Comparison of ENCODE assay signal across 22 mouse cellular contexts in genomic region chr17:32061219-32061618, GRCm38 (mm10). TPM values are rescaled to one million over a fixed set of nuclear protein-coding genes. Genes with fewer than 3 reads are reported as not detected.
"Had no signal": no experiment of that assay in that cellular context is flagged by ENCODE, and none has a peak within 500 bp of the region (broad histone marks: within the 10 kb centered on the region; RNA-seq: fewer than 3 reads in every experiment).

No protein-coding gene starts in this region.

- DNase-seq: kidney, adult 11 months; kidney, adult 8-10 months; kidney, postnatal 25 days; layer of hippocampus, postnatal 36 days; liver, embryonic 13.5 days; lung, adult 2 months; lung, postnatal 14 days; lung, postnatal 4 days; retina, postnatal 1 day; right cerebral cortex, postnatal 25 days; spleen, adult 18-20 months; thymus, postnatal 25 days had no signal

- H3K27ac ChIP-seq: layer of hippocampus, adult 2 months; left cerebral cortex, adult 2 months; liver, embryonic 13.5 days; midbrain, embryonic 12.5 days; midbrain, embryonic 15.5 days; neural tube, embryonic 13.5 days had no signal

- H3K9me3 ChIP-seq: liver, embryonic 13.5 days; midbrain, embryonic 12.5 days; midbrain, embryonic 15.5 days; neural tube, embryonic 13.5 days had no signal

- H3K4me1 ChIP-seq: liver, embryonic 13.5 days; midbrain, embryonic 12.5 days; midbrain, embryonic 15.5 days; neural tube, embryonic 13.5 days had no signal

- H3K9ac ChIP-seq: liver, embryonic 13.5 days; midbrain, embryonic 12.5 days; midbrain, embryonic 15.5 days; neural tube, embryonic 13.5 days had no signal

- H3K4me2 ChIP-seq: liver, embryonic 13.5 days; midbrain, embryonic 12.5 days; midbrain, embryonic 15.5 days; neural tube, embryonic 13.5 days had no signal

- H3K27me3 ChIP-seq: liver, embryonic 13.5 days; midbrain, embryonic 12.5 days; midbrain, embryonic 15.5 days; neural tube, embryonic 13.5 days had no signal

- H3K4me3 ChIP-seq: layer of hippocampus, adult 2 months; left cerebral cortex, adult 2 months; liver, embryonic 13.5 days; midbrain, embryonic 12.5 days; midbrain, embryonic 15.5 days; myocyte; neural tube, embryonic 13.5 days had no signal

RNA-seq across cellular contexts. Expression of gene Hsf2bp, which starts 25.1 kb away (rescaled TPM):
- total RNA-seq: megakaryocyte progenitor cell, adult 5-6 weeks; megakaryocyte-erythroid progenitor cell, adult 5-6 weeks; monocyte, adult 5-6 weeks; neutrophil, adult 5-6 weeks had no signal
